Mouse (Mus musculus) megakaryocyte, embryonic 14.5 days (primary cell): ENCODE results near the gene Atp2b4.

Source experiments
- FLI1 ChIP-seq: IDR thresholded peaks from 2 replicates; pipeline ENCODE4 v1.6.1; 2012; ENCODE audit warnings: low read length, inconsistent platforms, mixed read lengths
- GATA1 ChIP-seq: IDR thresholded peaks from 3 replicates; pipeline ENCODE4 v1.6.1; 2012; ENCODE audit warnings: mixed read lengths, low read length, inconsistent platforms, borderline replicate concordance

GRCm38 (mm10) chr1:133688301-133688700 is 112.5 kb downstream of the Atp2b4 start:
- no peak for TF ChIP-seq GATA1
- no peak for TF ChIP-seq FLI1
